In the genomic region with DNA sequence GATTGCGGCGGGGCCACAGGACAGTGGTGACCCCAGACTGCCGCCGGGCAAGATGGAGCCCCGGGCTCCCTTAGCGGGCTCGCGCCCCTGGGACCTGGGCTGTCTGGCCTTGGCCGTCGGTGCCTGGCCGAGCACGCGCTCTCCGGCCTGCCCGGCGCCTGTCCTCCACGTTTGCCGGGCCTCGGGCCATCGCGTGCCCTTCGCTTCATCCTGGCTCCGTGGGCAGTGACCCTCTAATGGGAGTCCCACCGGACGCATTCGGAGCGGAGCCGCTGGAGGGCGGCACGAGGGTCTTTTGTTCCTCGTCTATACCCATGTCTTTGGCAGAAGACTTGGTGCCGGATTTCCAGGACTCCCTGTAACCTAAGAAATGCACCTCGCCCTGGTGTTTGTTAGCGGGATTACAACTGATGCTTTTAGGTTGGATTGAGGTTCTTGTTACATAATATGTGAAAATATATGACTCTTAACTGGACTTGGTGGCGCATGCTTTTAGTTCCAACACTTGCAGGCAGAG, we compare ENCODE assay signal across 7 mouse cellular contexts. TPM values are rescaled to one million over a fixed set of nuclear protein-coding genes. Genes with fewer than 3 reads are reported as not detected.
DNase-seq lines count a peak whose midpoint lies in the region; ATAC-seq lines count a peak whose summit lies in the region.

No protein-coding gene starts in this region.

- H3K4me1 ChIP-seq in intestine, embryonic 14.5 days (replicated peaks; ENCODE audit: control insufficient read depth, insufficient read depth, low read length): peaks cover 15% of the 10 kb centered on the region

- H3K9me3 ChIP-seq in intestine, embryonic 14.5 days (ENCODE audit: control insufficient read depth, low read length): no peaks in the 10 kb centered on the region

- no peaks in the 10 kb centered on the region for H3K27me3 ChIP-seq in intestine, embryonic 14.5 days (replicated peaks; ENCODE audit: control insufficient read depth, insufficient read depth, low read length)

- H3K9ac ChIP-seq in intestine, embryonic 14.5 days (ENCODE audit: low read length): peak overlapping the region; percentile 78

- no peaks in the 10 kb centered on the region for H3K36me3 ChIP-seq in intestine, embryonic 14.5 days (ENCODE audit: control insufficient read depth, insufficient read depth, low read length)

- H3K4me2 ChIP-seq in intestine, embryonic 14.5 days (ENCODE audit: low read length): peak overlapping the region; percentile 58

- H3K27ac ChIP-seq in intestine, embryonic 14.5 days (ENCODE audit: low read depth): peak overlapping the region; percentile 95

- under 1% methylated on average over 35 of the region's 35 CpGs for WGBS in intestine, embryonic 14.5 days

- H3K4me3 ChIP-seq in intestine, embryonic 14.5 days (ENCODE audit: low read depth, low read length): peak overlapping the region; percentile 53

- ATAC-seq in intestine, embryonic 14.5 days (replicated peaks; ENCODE audit: low FRiP score, low TSS enrichment, low read depth): peak; percentile 56

- peak; percentile 86 to 95 for DNase-seq in adrenal gland, adult (ENCODE audit: inconsistent age in 2 of 2, low spot score in 1 of 2)
- peak; percentile 93 for DNase-seq in embryo, embryonic 10.5 days (ENCODE audit: low spot score)
- DNase-seq in gastrocnemius, postnatal 14 days: peak; percentile 61
- DNase-seq in intestine, embryonic 14.5 days (ENCODE audit: low spot score): peak; percentile 93
- peak; percentile 81 to 94 for DNase-seq in left cerebral cortex, postnatal 14 days (ENCODE audit: low spot score in 2 of 2)
- DNase-seq in mesoderm, embryonic 11.5 days (ENCODE audit: low read depth, low spot score): peak; percentile 90
- DNase-seq in right cerebral cortex, postnatal 4 days: peak; percentile 68

- intact Hi-C loops in gastrocnemius, postnatal 14 days (cut with DNase I; ENCODE audit: low total_unique reads): no loop called here
- intact Hi-C loops in left cerebral cortex, postnatal 14 days (cut with DNase I): no loop called here

RNA-seq across cellular contexts. Expression of gene Zmym5, which starts 1.1 kb away (rescaled TPM):
- 10 to 100 TPM; 14.9 to 18.2 TPM for total RNA-seq in gastrocnemius, postnatal 14 days (2021)
- 18.2 and 22.6 TPM in 2 replicates for polyA plus RNA-seq in intestine, embryonic 14.5 days (2014; fragmentation: Nextera tagmentation; extraction: Ambion mirVana)
- total RNA-seq in left cerebral cortex, postnatal 14 days (2021): 10 to 100 TPM; 25.3 to 26.7 TPM

RNA-seq across cellular contexts. Expression of gene Pspc1, which starts 34.5 kb away (rescaled TPM):
- 1 to 10 TPM; 8.2 to 9.7 TPM for total RNA-seq in gastrocnemius, postnatal 14 days (2021)
- 31.1 and 34.7 TPM in 2 replicates for polyA plus RNA-seq in intestine, embryonic 14.5 days (2014; fragmentation: Nextera tagmentation; extraction: Ambion mirVana)
- 10 to 100 TPM; 62.9 to 63.1 TPM for total RNA-seq in left cerebral cortex, postnatal 14 days (2021)

Comparison
In these comparisons a context has a peak if more than half of its experiments do, and no peak if none do; other contexts are left out.
1. Peak in every context shown above with its lines: DNase-seq, ATAC-seq, H3K4me3 ChIP-seq and H3K27ac ChIP-seq.
2. RNA of gene Pspc1, which starts 34.5 kb away (total RNA-seq): 62.9 to 63.1 TPM in left cerebral cortex, postnatal 14 days; 8.2 to 9.7 TPM in gastrocnemius, postnatal 14 days; every median in the first group is over 4 times any median in the second.